Mouse (Mus musculus) c-Kit-positive CD71-positive TER-119-positive erythroid progenitor cells, embryonic 14.5 days (primary cell): Measurements from ENCODE around the gene Mfn2.

ENCODE experiments used
- DNase-seq: peaks from one replicate; pipeline ENCODE4 v3.0.0-alpha.2; 2013; ENCODE audit warnings: low spot score

The Mfn2 gene

GRCm38 (mm10) chr4:147904313-147905089 is at the start of gene Mfn2:
TSS of gene Mfn2 (minus strand) at chr4:147904704.
- peak; percentile 86 for DNase-seq

- DNase-seq: peak; percentile 47
These were observed 49.1 kb upstream of the Mfn2 start for GRCm38 (mm10) chr4:147953590-147953989.

- no peak for DNase-seq
These were observed 43.0 kb upstream of the Mfn2 start for GRCm38 (mm10) chr4:147947511-147947910.

GRCm38 (mm10) chr4:147943005-147943404 is 38.5 kb upstream of the Mfn2 start:
- DNase-seq: no peak

- no peak for DNase-seq
These were observed 36.8 kb upstream of the Mfn2 start for GRCm38 (mm10) chr4:147941045-147942020.

- DNase-seq: peak; percentile 86
These were observed 36.1 kb upstream of the Mfn2 start, which contains the start of gene 2510039O18Rik for GRCm38 (mm10) chr4:147940576-147941044. TSS of gene 2510039O18Rik (plus strand) at chr4:147940895.

GRCm38 (mm10) chr4:147940111-147940510 is 35.6 kb upstream of the Mfn2 start:
- DNase-seq: no peak

GRCm38 (mm10) chr4:147938148-147939096 is 33.9 kb upstream of the Mfn2 start:
- no peak for DNase-seq

GRCm38 (mm10) chr4:147937486-147937885 is 33.0 kb upstream of the Mfn2 start:
- DNase-seq: no peak

- DNase-seq: no peak
These were observed 32.5 kb upstream of the Mfn2 start for GRCm38 (mm10) chr4:147937021-147937420.

GRCm38 (mm10) chr4:147936331-147936954 is 31.9 kb upstream of the Mfn2 start, which contains the start of gene Plod1:
TSS of gene Plod1 (minus strand) at chr4:147936767.
- peak; percentile 33 for DNase-seq

- DNase-seq: no peak
These were observed 31.4 kb upstream of the Mfn2 start for GRCm38 (mm10) chr4:147935904-147936303.

- DNase-seq: no peak
These were observed 30.1 kb upstream of the Mfn2 start for GRCm38 (mm10) chr4:147934611-147935010.

GRCm38 (mm10) chr4:147934134-147934533 is 29.6 kb upstream of the Mfn2 start:
- DNase-seq: no peak

- no peak for DNase-seq
These were observed 26.4 kb upstream of the Mfn2 start for GRCm38 (mm10) chr4:147930946-147931345.

GRCm38 (mm10) chr4:147928540-147928939 is 24.0 kb upstream of the Mfn2 start:
- no peak for DNase-seq

- DNase-seq: no peak
These were observed 23.6 kb upstream of the Mfn2 start for GRCm38 (mm10) chr4:147928136-147928535.

GRCm38 (mm10) chr4:147927705-147928104 is 23.2 kb upstream of the Mfn2 start:
- no peak for DNase-seq

GRCm38 (mm10) chr4:147922341-147922740 is 17.8 kb upstream of the Mfn2 start:
- no peak for DNase-seq

GRCm38 (mm10) chr4:147920973-147921372 is 16.5 kb upstream of the Mfn2 start:
- DNase-seq: no peak
